Mouse (Mus musculus): Measurements from ENCODE around the gene Gm20388. TPM values are rescaled to one million over a fixed set of nuclear protein-coding genes. Genes with fewer than 3 reads are reported as not detected.

The Gm20388 gene
- total RNA-seq, 2 experiments from 2014 or later: 4.0 TPM; not detected in 1

DNA sequence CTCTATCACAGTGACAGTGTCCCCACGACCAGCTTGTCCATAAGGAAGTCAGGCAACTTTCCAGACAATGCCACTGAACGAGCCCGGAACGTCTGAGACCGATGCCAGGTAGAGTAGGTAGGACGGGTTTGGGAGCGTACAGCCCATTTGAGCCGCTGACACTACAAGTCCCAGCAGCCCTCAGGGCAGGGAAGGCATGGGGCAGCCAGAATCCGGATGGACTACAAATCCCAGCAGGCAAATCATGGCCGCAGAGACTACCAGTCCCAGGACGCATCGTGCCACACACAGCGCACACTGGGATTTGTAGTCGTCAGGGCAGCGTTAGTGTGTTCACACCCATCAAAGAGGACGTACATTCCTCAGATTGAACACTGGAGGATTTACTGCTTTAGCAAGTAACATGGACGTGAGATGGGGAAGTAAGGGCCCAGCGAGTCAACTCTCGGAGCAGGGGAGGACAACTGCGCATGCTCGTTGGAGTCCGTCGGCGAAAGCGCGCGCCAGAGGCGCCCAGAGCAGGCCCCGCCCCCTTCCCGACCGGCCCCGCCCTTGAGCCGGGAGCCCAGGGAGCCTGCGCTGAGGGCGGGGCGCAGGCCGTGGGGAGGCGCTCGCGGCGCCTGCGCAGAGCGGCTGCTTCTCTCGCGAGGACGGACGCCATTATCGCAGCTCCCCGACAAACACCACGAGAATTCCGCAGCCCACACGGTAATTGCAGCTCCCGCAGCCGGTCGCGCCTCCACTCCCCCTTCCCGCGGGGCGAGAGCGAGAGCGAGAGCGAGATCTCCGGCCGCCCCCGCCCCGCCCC is 2039.5 kb downstream of the Gm20388 start:
- peak; percentile 98 to 99 for DNase-seq

DNA sequence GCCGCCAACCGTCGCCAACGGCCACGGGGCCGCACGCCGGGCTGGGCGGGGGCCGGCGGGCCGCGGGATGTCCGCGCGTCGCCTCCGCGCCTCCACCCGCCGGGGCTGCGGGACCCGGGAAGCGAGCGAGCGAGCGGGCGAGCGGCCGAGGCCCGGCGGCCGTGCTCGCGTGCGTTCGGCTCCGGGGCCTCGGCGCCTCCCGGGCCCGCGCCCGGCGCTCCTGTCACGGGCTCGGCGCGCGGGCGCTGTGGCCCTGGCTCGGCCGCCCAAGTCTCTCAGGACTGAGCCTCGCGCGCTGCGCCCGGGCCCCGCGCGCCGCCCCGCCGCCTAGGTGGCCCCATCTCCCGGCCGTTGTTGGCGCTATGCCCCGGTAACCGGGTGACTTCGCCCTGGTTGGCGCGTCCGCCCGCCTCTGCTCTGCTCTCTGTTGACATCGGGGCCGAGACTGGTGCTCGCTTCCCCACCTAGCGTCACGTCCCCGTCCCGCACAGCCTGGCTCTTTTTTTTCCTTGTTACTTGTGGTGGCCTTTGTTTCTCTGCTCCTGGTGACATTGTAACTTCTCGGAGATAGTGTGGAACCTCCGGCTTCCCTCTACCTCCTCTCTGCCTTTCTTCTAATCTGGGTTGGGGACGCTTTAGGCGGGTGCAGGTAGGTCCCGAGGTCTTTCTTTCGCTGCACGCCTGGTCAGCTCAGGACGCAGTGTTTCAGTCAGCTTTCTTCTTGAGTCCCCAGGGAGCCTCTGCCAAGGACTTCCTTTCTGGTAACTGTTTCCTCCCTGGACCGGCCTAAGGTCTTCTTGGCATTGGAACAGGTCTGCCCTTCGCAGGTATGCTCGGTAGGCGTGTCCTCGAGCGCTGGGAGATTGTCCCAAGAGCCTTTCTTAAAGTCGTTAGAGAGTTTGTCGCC is 2040.4 kb downstream of the Gm20388 start:
- peak; percentile 73 to 76 for DNase-seq

- no peak for DNase-seq
Measured at GRCm38 (mm10) chr8:121951656-121952009, 2041.0 kb downstream of the Gm20388 start.

DNA sequence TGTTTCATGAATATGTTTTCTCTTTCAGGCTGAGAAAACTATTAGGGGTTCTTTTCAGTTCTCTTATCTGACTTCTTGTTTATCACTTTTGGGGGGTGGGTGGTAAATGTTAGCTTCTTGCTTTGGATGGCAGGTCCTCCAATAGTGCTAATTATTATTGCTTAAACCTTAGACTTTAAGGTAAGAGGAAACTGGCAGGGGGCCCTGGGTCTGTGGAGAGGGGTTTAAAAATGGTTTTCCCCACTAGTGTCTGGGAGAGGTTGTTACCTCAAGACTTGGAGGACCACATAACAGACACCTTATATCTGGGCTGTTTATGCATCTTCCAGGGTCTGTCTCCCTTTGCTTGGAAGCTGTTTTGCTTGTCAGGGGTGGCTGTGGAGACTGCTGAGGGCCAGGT is 2041.5 kb downstream of the Gm20388 start:
- no peak for DNase-seq

- DNase-seq: no peak
Measured at GRCm38 (mm10) chr8:121952800-121953199, 2042.2 kb downstream of the Gm20388 start.

DNA sequence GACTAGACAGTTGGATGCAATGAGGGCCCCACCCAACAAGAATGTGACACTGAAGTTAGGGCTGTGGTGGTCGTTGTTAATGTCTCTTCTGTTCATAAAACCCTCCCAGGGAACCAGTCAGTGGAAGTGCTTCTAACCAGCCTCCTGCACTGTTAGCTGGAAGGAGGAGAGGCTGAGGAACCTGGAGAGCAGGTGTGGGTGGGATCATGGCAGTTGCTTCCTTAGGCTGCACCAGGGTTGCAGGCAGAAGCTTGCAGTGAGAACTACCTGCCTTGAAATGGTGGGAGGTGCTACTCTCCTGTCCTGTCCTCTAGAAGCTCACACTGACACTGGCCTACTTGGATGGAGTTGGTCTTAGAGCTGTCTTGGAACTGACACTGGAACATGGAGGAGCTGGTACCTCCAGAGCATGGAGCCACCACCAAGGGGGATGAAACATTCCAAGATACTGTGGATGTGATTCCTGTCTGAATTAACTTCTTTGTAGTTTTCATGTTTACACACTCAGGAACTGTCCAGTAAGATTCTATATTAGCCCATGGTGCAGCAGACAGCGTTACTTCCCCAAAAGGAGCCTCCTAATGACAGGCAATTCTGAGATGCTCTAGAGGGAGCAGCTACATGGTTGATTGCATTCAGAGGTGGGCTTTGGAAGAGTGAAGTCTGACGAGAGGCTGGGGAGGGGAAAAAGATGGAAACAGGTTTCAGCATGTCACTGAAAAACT is 2043.3 kb downstream of the Gm20388 start:
- DNase-seq: no peak

- no peak for DNase-seq
Measured at GRCm38 (mm10) chr8:121954981-121955555, 2044.4 kb downstream of the Gm20388 start.

DNA sequence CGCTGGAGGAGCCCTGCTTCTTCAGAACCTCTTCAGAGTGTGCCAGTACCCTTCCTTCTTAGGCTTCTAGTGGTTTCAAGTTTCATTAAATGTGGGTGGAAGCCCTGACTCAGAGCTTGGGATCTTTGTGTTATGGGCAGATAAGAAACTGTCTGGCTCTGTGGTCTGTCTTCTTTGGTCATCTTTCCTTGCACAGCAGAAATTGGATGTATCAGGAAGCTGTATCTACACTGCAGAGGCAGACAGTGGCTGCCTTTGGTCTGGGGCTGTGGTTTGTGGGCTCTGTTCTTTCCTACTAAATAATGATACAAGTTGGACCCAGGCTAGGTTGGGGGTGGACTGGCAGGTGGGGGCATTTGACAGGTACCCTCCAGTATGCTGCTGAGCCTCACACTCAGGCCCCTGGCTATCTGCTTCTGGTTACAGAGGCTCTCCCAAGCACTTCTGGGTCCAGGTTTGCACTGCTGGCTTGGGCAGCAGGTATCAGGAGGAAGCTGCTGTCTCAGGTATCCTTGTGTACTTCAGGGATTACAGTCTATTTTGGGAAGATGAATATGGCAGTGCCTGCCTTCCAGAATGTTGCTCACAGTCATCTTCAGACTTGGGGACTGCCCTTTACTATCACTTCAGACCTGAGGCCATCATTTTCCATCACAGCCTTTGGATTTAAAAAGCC is 2045.3 kb downstream of the Gm20388 start:
- DNase-seq: no peak

GRCm38 (mm10) chr8:121958395-121958794 is 2047.8 kb downstream of the Gm20388 start:
- DNase-seq: no peak

- DNase-seq: no peak
Measured at GRCm38 (mm10) chr8:121962892-121963291, 2052.3 kb downstream of the Gm20388 start.

DNA sequence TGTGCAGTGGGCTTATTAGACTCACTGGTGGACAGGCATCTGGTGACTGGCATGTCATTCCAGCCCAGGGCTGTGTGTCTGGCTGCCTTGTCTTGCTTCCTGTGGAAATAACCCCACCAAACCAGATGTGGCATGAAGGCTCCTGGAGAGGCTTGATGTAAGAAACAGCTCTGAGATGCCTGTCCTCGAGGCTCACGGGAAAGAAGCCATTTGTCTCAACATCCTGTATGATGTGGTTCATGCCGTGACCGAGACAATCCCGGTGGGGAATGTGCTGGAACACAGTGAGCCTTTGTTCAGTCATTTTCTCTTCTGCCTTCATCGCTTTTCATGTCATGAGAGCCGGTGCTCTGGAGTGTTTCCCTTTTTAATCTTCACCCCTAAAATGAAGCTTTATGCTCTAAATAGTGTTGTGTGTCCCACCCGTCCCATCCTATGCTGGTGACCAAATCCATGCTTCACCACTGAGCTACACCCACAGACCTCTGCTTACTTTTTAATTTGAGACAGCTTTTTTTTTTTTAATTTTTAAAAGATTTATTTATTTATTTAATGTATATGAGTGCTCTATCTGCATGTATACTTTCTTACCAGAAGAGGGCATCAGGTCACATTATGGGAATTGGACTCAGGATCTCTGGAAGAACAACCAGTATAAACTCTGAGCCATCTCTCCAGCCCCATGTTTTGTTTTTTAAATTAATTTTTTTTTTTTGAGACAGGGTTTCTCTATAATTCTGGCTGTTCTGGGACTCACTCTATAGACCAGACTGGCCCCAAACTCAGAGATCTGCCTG is 2054.3 kb downstream of the Gm20388 start:
- DNase-seq: peak; percentile 46 to 65

- DNase-seq: no peak
Measured at GRCm38 (mm10) chr8:121966110-121966509, 2055.5 kb downstream of the Gm20388 start.

- DNase-seq: no peak
Measured at GRCm38 (mm10) chr8:121966714-121967448, 2056.2 kb downstream of the Gm20388 start.

DNA sequence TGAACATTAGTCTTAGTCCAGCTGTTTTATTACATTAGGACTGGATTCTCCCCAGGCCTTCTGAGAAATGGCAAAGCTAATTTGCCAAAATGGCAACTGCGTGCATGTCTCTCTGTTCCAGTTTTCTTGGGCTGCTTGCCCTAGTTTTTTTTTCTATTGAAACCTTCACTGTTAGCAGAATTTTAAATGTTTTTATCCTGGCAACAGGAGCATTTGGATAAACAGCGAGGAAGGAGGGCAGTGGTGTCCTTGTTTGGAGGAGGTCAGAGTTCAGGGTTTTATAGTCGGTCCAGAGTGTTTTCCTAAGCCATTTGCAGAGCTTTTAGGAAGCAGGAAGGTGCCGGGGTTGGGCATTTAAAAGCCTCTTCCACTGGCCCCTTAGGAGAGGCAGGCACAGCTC is 2057.3 kb downstream of the Gm20388 start:
- DNase-seq: peak; percentile 56 to 63

GRCm38 (mm10) chr8:121968542-121968941 is 2057.9 kb downstream of the Gm20388 start:
- DNase-seq: no peak

- DNase-seq: no peak
Measured at GRCm38 (mm10) chr8:121970225-121970624, 2059.6 kb downstream of the Gm20388 start.

DNA sequence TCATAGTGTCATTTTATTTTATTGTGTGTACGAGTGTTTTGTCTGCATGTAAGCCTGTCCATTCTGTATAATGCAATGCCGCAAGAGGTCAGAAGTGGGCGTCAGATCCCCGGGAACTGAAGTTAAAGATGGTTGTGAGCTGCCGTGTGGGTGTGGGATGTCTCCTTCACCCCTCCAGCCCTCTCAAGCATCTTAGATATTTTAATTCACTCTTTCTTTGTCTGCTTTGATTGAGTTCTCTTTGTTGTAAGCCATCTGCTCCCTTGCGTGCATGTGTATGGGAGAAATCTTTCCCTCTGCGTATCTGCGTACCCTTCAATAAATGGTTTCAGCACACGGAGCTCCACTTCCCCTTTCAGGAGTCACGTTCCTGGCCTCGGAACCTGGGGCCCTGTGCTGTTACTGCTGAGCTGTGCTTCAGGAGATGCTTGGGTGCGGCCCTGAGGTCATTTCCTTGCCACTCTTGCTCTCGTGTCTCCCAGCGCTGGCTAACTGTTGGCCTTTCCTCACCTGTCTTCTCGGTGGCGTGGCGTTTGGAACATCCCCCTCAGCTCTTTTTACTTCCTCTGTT is 2060.9 kb downstream of the Gm20388 start:
- DNase-seq: no peak

DNA sequence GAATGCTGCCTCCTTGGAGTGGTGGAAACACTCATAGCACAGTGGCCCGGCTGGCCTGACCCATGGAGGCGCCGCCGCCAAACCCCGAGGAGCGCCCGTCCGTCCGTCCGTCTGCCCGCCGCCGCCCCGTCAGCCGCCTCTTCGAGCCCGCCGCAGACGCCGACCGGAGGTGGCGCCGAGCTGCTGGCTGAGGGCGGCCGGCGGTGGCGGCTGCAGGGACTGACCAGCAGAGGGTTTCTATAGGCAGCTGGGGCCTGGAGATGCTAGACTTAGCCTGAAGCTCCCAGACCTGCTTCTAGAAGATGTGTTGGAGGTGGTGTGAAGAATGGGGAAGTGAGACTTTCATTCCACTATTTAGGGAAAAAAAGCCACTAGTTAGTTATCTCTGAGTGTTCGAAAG is 2063.3 kb downstream of the Gm20388 start:
- no peak for DNase-seq

DNA sequence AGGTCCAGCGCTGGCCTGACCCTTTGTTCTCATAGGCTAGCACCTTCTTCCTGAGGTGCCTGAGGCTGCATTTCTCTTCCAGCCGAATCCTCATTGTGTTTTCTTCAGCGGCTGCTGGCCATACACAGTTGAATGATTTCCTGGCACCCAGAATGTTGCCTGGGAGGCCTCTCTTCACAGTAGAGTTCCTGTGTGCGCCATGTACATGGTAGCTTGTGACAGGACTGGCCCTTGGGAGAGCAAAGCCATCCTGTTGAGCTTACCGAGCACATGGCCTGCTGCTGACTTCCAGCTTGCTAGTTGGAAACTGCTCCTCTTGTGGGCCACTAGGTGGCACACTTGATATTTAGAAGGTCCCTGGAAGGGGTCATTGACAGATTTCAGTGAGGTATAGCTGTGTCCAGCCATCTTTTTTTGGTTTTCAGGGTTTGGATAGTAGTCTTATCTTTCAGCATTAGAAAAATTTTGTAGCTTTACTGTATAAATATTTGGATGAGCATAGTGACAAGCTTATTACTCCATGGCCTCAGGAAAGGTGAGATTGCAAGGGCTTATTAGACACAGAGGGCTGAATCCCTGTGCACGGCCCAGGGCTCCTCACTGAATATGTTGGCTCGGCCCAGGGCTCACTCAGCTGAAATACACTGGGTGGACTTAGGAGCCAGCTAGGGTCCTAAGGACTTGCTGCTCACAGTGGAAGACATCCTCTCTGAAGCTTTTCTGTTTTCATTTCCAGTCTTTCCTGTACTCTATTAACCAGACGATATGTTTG is 2067.4 kb downstream of the Gm20388 start:
- DNase-seq: peak; percentile 27 to 49
